Mouse (Mus musculus) limb, embryonic 14.5 days (tissue): ENCODE measurements at regions not wholly inside any gene's neighbourhood (a gene's known extent, or its start where the extent isn't known, plus 50 kb on each side); places are given as distances from the start of the nearest gene placed in this dataset.

ENCODE experiments used
- ATAC-seq: fragments of 200-750 bp; cut with Nextera tagmentation; 2 replicates; pipeline ENCODE4 v1.8.0; 2017; ENCODE audit warnings: low read depth, moderate number of reproducible peaks, moderate TSS enrichment; ENCODE audit not compliant: low FRiP score
- DNase-seq: peaks from one replicate; pipeline ENCODE4 v3.0.0-alpha.2; 2015; ENCODE audit warnings: low spot score
- H3K27ac ChIP-seq: fragments of 300-500 bp; sonication (generic); replicated peaks from 2 replicates; pipeline ENCODE4 v1.5.1; 2014; ENCODE audit warnings: low read depth, mild to moderate bottlenecking, low read length, moderate library complexity, mixed read lengths
- H3K27me3 ChIP-seq: fragments of 300-500 bp; sonication (generic); 2 replicates; pipeline ENCODE4 v1.6.1; 2014; ENCODE audit warnings: low read length, mixed read lengths; ENCODE audit not compliant: control insufficient read depth, insufficient read depth
- H3K36me3 ChIP-seq: fragments of 300-500 bp; sonication (generic); 2 replicates; pipeline ENCODE4 v1.6.1; 2014; ENCODE audit warnings: mild to moderate bottlenecking, low read length, moderate library complexity, mixed read lengths; ENCODE audit not compliant: control insufficient read depth, insufficient read depth
- H3K4me1 ChIP-seq: fragments of 300-500 bp; sonication (generic); 2 replicates; pipeline ENCODE4 v1.6.1; 2014; ENCODE audit warnings: antibody characterized with exemption, low read length, mixed read lengths; ENCODE audit not compliant: control insufficient read depth, insufficient read depth
- H3K4me2 ChIP-seq: fragments of 300-500 bp; sonication (generic); replicated peaks from 2 replicates; pipeline ENCODE4 v1.6.1; 2014; ENCODE audit warnings: low read depth, mild to moderate bottlenecking, low read length, moderate library complexity; ENCODE audit not compliant: severe bottlenecking
- H3K4me3 ChIP-seq: fragments of 300-500 bp; sonication (generic); replicated peaks from 2 replicates; pipeline ENCODE4 v1.5.1; 2014; ENCODE audit warnings: low read length
- H3K9ac ChIP-seq: fragments of 300-500 bp; sonication (generic); 2 replicates; pipeline ENCODE4 v1.6.1; 2014; ENCODE audit warnings: mild to moderate bottlenecking, low read depth, low read length, moderate library complexity; ENCODE audit not compliant: severe bottlenecking
- H3K9me3 ChIP-seq: fragments of 300-500 bp; sonication (generic); 2 replicates; pipeline ENCODE4 v1.6.1; 2016; ENCODE audit warnings: low read length; ENCODE audit not compliant: control insufficient read depth
- POLR2A ChIP-seq: fragments of 200-500 bp; IDR thresholded peaks from 2 replicates; pipeline ENCODE4 v1.8.0; 2012; ENCODE audit warnings: inconsistent platforms, mild to moderate bottlenecking, moderate library complexity, borderline replicate concordance; ENCODE audit not compliant: insufficient read depth, insufficient read length; ENCODE audit errors: extremely low read depth
- WGBS: fragments of 180-500 bp; shearing (Covaris S2); extraction: QIAGEN DNeasy Blood & Tissue Kit; methylation state at CpG from one replicate; pipeline ENCODE4 v1.1.7; 2014; 5-methylcytosine and 5-hydroxymethylcytosine counted together

DNA sequence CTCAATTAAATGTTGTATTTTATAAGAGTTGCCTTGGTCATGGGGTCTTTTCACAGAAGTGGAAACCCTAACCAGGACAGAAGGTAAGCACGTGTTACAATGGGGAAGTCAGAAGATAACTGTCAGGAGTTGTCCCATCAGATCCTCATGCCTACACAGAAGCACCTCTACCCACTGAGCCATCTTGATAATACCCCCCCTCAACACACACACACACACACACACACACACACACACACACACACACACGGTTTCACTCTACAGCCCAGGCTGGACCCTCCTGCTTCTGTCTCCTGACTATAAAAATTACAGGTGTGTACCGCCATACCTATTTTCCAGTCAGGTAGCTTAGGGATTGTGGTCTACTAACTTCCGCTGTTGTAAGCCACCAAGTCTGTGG lies 68.3 kb downstream of the Mcfd2 start:
- Histone ChIP-seq H3K4me3 (no peak overlapping the region), H3K9ac (no peak overlapping the region), H3K27me3 (no peaks in the 10 kb centered on the region), H3K27ac (no peak overlapping the region), H3K36me3 (no peaks in the 10 kb centered on the region), H3K4me1 (peaks cover 27% of the 10 kb centered on the region), H3K4me2 (no peak overlapping the region), H3K9me3 (peaks cover 4% of the 10 kb centered on the region)
- 85% methylated on average over 4 of the region's 4 CpGs for WGBS
- ATAC-seq (no peak), DNase-seq (no peak)
- no peak for TF ChIP-seq POLR2A

DNA sequence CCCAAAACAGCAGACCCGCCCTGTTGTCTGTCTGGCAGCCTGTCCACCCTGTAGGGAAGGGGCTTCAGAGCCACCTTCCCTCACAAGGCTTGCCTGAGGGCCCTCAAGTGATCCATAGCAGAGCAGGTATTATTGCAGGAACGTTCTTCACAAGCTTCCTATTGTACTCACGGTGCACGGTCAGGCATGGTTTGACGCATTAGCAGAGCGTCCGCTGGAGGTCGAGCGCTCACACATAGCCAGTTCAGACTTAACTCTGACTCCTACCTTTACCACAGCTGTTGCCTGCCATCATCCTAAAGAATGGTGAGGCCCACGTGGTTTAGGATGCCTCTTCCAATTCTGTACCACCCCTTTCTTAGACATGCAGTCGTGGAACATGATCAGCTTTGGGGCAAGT lies 71.1 kb downstream of the Mcfd2 start:
- no peak for DNase-seq
- Histone ChIP-seq H3K36me3 (no peaks in the 10 kb centered on the region), H3K27ac (no peak overlapping the region), H3K4me1 (peaks cover 7% of the 10 kb centered on the region), H3K9me3 (peaks cover 9% of the 10 kb centered on the region), H3K4me3 (no peak overlapping the region), H3K27me3 (no peaks in the 10 kb centered on the region), H3K4me2 (no peak overlapping the region), H3K9ac (no peak overlapping the region)
- no peak for ATAC-seq
- WGBS: 72% methylated on average over 11 of the region's 11 CpGs
- no peak for TF ChIP-seq POLR2A

DNA sequence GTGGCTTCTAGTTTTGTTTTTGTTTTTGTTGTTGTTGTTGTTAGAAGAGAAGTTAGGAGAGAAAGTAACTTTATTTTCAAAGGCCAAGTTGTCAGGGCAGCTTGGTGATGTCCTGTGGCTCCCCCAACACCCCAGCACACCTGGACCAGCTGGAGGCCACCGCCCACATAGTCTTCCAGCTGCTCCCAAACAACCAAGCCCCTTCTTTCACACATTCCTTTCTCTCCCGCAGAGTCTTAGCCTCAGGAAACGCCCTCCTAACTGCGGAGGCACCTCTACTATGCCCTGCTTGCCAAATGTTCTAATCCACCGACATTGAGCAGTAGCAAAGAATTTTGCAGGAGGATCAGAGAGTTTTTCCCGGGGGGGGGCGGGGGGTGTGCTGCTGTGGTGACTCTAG lies 72.3 kb downstream of the Mcfd2 start:
- Histone ChIP-seq H3K9me3 (peaks cover 9% of the 10 kb centered on the region), H3K4me1 (peaks cover 7% of the 10 kb centered on the region), H3K9ac (no peak overlapping the region), H3K4me2 (no peak overlapping the region), H3K27me3 (no peaks in the 10 kb centered on the region), H3K4me3 (no peak overlapping the region), H3K36me3 (no peaks in the 10 kb centered on the region), H3K27ac (no peak overlapping the region)
- no peak for TF ChIP-seq POLR2A
- 0 out of 2 replicates have a peak, but pooled peaks have one; percentile 39 for ATAC-seq
- WGBS: 4% methylated on average over 7 of the region's 7 CpGs
- DNase-seq: no peak

DNA sequence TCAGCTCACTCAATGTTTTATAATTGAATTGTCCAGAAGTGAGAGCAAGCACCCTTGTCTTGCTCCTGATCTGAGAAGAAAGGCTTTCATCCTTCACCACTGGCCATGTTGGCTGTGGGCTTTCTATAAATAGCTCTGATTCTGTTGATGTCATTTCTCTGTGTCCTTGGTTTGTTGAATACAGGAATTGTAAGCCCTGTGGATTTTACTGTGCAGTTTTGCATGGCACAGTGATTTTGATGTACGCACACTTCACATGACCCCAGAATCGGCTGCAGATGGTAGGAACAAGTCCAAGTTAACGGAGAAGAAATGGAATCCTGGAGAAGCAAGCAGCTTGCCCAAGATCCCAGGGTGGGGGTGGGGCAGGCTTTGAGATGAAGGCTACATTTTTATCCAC lies 76.1 kb downstream of the Mcfd2 start:
- Histone ChIP-seq H3K27ac (no peak overlapping the region), H3K9me3 (peaks cover 9% of the 10 kb centered on the region), H3K9ac (no peak overlapping the region), H3K36me3 (no peaks in the 10 kb centered on the region), H3K27me3 (no peaks in the 10 kb centered on the region), H3K4me3 (no peak overlapping the region), H3K4me2 (no peak overlapping the region), H3K4me1 (peaks cover 18% of the 10 kb centered on the region)
- DNase-seq (no peak), ATAC-seq (no peak)
- TF ChIP-seq POLR2A: no peak
- WGBS: 40% methylated on average over 3 of the region's 3 CpGs
